Mouse (Mus musculus): ENCODE results near the gene Gal3st1. TPM values are rescaled to one million over a fixed set of nuclear protein-coding genes. Genes with fewer than 3 reads are reported as not detected.
"Not testable (repeated sequence)": the region's sequence is repeated elsewhere in the genome, so short reads cannot be mapped to it uniquely, and the experiment has no call there.

The Gal3st1 gene
- polyA plus RNA-seq (2012; rRNA removed), result 44.4 and 52.0 TPM in 2 replicates

- WGBS, result 1% methylated on average over 34 of the region's 37 CpGs
- H3K27ac ChIP-seq (ENCODE audit: insufficient read depth, low read length), result peak within 1 kb of the TSS; percentile 37; the same call in 1 of the 2 replicates
- H3K4me1 ChIP-seq (ENCODE audit: control insufficient read depth, insufficient read depth, low read length), result no peaks in the 10 kb centered on the region
- no peaks in the 10 kb centered on the region; the same call in 1 of the 2 replicates for H3K27me3 ChIP-seq (ENCODE audit: control insufficient read depth, insufficient read depth, low read length)
- no peak for TF ChIP-seq CTCF (IDR thresholded peaks at IDR 0.05; ENCODE audit: borderline replicate concordance, insufficient read depth, low read depth, low read length)
- TF ChIP-seq POLR2A (IDR thresholded peaks at IDR 0.05; ENCODE audit: borderline replicate concordance, insufficient read depth, low read length), result no peak
- DNase-seq, result peak in 1 of 2 experiments; percentile 33
- H3K4me3 ChIP-seq (replicated peaks; ENCODE audit: insufficient read depth, low read depth, low read length), result peak within 1 kb of the TSS; percentile 30
Measured at GRCm38 (mm10) chr11:3983291-3983862, at the start of gene Gal3st1. Gene Gal3st1 (plus strand): TSS chr11:3983636.

- TF ChIP-seq POLR2A (IDR thresholded peaks at IDR 0.05; ENCODE audit: borderline replicate concordance, insufficient read depth, low read length), result no peak
- TF ChIP-seq CTCF (IDR thresholded peaks at IDR 0.05; ENCODE audit: borderline replicate concordance, insufficient read depth, low read depth, low read length), result no peak
- H3K4me1 ChIP-seq (ENCODE audit: control insufficient read depth, insufficient read depth, low read length), result no peaks in the 10 kb centered on the region
- WGBS, result 74% methylated on average over 9 of the region's 9 CpGs
- DNase-seq, result no peak
- H3K4me3 ChIP-seq (replicated peaks; ENCODE audit: insufficient read depth, low read depth, low read length), result no peak overlapping the region
- H3K27me3 ChIP-seq (ENCODE audit: control insufficient read depth, insufficient read depth, low read length), result no peaks in the 10 kb centered on the region
- H3K27ac ChIP-seq (ENCODE audit: insufficient read depth, low read length), result no peak overlapping the region
Measured at GRCm38 (mm10) chr11:3933756-3934285, 49.6 kb upstream of the Gal3st1 start.

GRCm38 (mm10) chr11:3935135-3935534 is 48.3 kb upstream of the Gal3st1 start:
- H3K27me3 ChIP-seq (ENCODE audit: control insufficient read depth, insufficient read depth, low read length), result no peaks in the 10 kb centered on the region
- WGBS, result 64% methylated on average over 4 of the region's 4 CpGs
- H3K4me3 ChIP-seq (replicated peaks; ENCODE audit: insufficient read depth, low read depth, low read length), result no peak overlapping the region
- H3K4me1 ChIP-seq (ENCODE audit: control insufficient read depth, insufficient read depth, low read length), result no peaks in the 10 kb centered on the region
- no peak for DNase-seq
- TF ChIP-seq POLR2A (IDR thresholded peaks at IDR 0.05; ENCODE audit: borderline replicate concordance, insufficient read depth, low read length) (no peak), CTCF (IDR thresholded peaks at IDR 0.05; ENCODE audit: borderline replicate concordance, insufficient read depth, low read depth, low read length) (no peak)
- H3K27ac ChIP-seq (ENCODE audit: insufficient read depth, low read length), result no peak overlapping the region

DNA sequence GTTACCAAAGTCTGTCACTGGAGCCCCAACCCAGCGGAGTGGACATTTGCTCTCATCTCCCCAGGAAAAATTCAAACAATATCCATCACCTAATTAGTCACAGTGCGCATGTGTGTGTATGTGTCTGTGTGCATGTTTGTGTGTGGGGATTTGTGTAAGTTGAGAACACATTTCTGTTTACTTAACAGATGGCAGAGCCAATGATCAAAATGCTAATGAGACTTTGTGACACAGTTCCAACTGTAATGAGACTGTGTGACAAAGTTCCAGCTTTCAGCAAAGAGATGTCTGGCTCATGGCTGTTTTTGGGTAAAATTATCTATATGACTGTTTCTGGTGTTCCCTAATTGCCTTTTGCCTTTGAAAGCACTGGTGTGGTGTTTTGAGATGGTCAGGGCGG is 47.1 kb upstream of the Gal3st1 start:
- no peak for TF ChIP-seq CTCF (IDR thresholded peaks at IDR 0.05; ENCODE audit: borderline replicate concordance, insufficient read depth, low read depth, low read length)
- H3K4me3 ChIP-seq (replicated peaks; ENCODE audit: insufficient read depth, low read depth, low read length), result no peak overlapping the region
- WGBS, result 60% methylated on average over 3 of the region's 3 CpGs
- no peaks in the 10 kb centered on the region for H3K4me1 ChIP-seq (ENCODE audit: control insufficient read depth, insufficient read depth, low read length)
- no peak overlapping the region for H3K27ac ChIP-seq (ENCODE audit: insufficient read depth, low read length)
- no peaks in the 10 kb centered on the region for H3K27me3 ChIP-seq (ENCODE audit: control insufficient read depth, insufficient read depth, low read length)
- DNase-seq, result no peak

GRCm38 (mm10) chr11:3937321-3937874 is 46.0 kb upstream of the Gal3st1 start:
- no peak overlapping the region for H3K27ac ChIP-seq (ENCODE audit: insufficient read depth, low read length)
- H3K27me3 ChIP-seq (ENCODE audit: control insufficient read depth, insufficient read depth, low read length), result no peaks in the 10 kb centered on the region
- no peak overlapping the region for H3K4me3 ChIP-seq (replicated peaks; ENCODE audit: insufficient read depth, low read depth, low read length)
- no peak for DNase-seq
- WGBS, result 83% methylated on average over 13 of the region's 13 CpGs
- no peak for TF ChIP-seq CTCF (IDR thresholded peaks at IDR 0.05; ENCODE audit: borderline replicate concordance, insufficient read depth, low read depth, low read length)
- TF ChIP-seq POLR2A (IDR thresholded peaks at IDR 0.05; ENCODE audit: borderline replicate concordance, insufficient read depth, low read length), result no peak
- H3K4me1 ChIP-seq (ENCODE audit: control insufficient read depth, insufficient read depth, low read length), result no peaks in the 10 kb centered on the region

GRCm38 (mm10) chr11:3941371-3941770 is 42.1 kb upstream of the Gal3st1 start:
- DNase-seq, result no peak
- WGBS, result 89% methylated on average over 7 of the region's 7 CpGs
- Histone ChIP-seq H3K4me1 (ENCODE audit: control insufficient read depth, insufficient read depth, low read length) (no peaks in the 10 kb centered on the region; the same call in 1 of the 2 replicates), H3K4me3 (replicated peaks; ENCODE audit: insufficient read depth, low read depth, low read length) (no peak overlapping the region), H3K27ac (ENCODE audit: insufficient read depth, low read length) (no peak overlapping the region), H3K27me3 (ENCODE audit: control insufficient read depth, insufficient read depth, low read length) (no peaks in the 10 kb centered on the region)
- no peak for TF ChIP-seq CTCF (IDR thresholded peaks at IDR 0.05; ENCODE audit: borderline replicate concordance, insufficient read depth, low read depth, low read length)
- TF ChIP-seq POLR2A (IDR thresholded peaks at IDR 0.05; ENCODE audit: borderline replicate concordance, insufficient read depth, low read length), result no peak

- H3K27ac ChIP-seq (ENCODE audit: insufficient read depth, low read length), result no peak overlapping the region
- no peaks in the 10 kb centered on the region; the same call in 1 of the 2 replicates for H3K4me1 ChIP-seq (ENCODE audit: control insufficient read depth, insufficient read depth, low read length)
- 19% methylated on average over 1 of the region's 1 CpGs for WGBS
- H3K4me3 ChIP-seq (replicated peaks; ENCODE audit: insufficient read depth, low read depth, low read length), result no peak overlapping the region
- no peak for DNase-seq
- TF ChIP-seq CTCF (IDR thresholded peaks at IDR 0.05; ENCODE audit: borderline replicate concordance, insufficient read depth, low read depth, low read length), result no peak
- no peak for TF ChIP-seq POLR2A (IDR thresholded peaks at IDR 0.05; ENCODE audit: borderline replicate concordance, insufficient read depth, low read length)
- H3K27me3 ChIP-seq (ENCODE audit: control insufficient read depth, insufficient read depth, low read length), result no peaks in the 10 kb centered on the region
Measured at GRCm38 (mm10) chr11:3946386-3946785, 37.0 kb upstream of the Gal3st1 start.

GRCm38 (mm10) chr11:3954876-3955275 is 28.6 kb upstream of the Gal3st1 start:
- not testable (repeated sequence) for DNase-seq; H3K4me3 ChIP-seq (replicated peaks; ENCODE audit: insufficient read depth, low read depth, low read length); H3K27me3 ChIP-seq (ENCODE audit: control insufficient read depth, insufficient read depth, low read length); H3K27ac ChIP-seq (ENCODE audit: insufficient read depth, low read length); H3K4me1 ChIP-seq (ENCODE audit: control insufficient read depth, insufficient read depth, low read length)
- WGBS, result 77% methylated on average over 5 of the region's 5 CpGs

DNA sequence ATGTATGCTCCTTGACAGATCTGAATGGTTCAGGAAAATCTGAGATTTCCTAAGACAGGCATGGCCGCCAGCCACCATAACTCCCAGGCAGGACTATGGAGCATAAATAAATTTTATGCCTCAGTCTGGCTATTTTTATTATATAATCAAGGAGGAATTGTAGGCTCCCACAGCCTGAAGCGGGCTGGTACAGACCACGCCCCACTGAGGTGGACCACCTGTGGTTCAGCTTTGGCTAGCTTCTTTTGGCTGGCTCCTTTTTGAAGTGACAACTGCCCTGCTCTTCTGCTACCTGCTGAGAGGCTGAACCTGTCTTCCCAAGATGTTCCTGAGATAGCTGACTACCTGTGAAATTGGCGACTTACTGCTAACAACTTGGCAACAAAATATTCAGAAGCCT is 28.1 kb upstream of the Gal3st1 start:
- H3K27me3 ChIP-seq (ENCODE audit: control insufficient read depth, insufficient read depth, low read length); H3K4me1 ChIP-seq (ENCODE audit: control insufficient read depth, insufficient read depth, low read length); H3K27ac ChIP-seq (ENCODE audit: insufficient read depth, low read length); DNase-seq; H3K4me3 ChIP-seq (replicated peaks; ENCODE audit: insufficient read depth, low read depth, low read length): not testable (repeated sequence)
- 50% methylated on average over 4 of the region's 4 CpGs for WGBS

All from cerebellum, adult 2 months (tissue).